Mouse (Mus musculus) stomach, embryonic 16.5 days (tissue): ENCODE data around the gene Wwp2. TPM values are rescaled to one million over a fixed set of nuclear protein-coding genes. Genes with fewer than 3 reads are reported as not detected.

Experiments used
- ATAC-seq: fragments of 200-750 bp; cut with Nextera tagmentation; 2 replicates; pipeline ENCODE4 v1.8.0; 2017; ENCODE audit warnings: moderate number of reproducible peaks, moderate TSS enrichment; ENCODE audit not compliant: insufficient read depth, low FRiP score
- H3K27ac ChIP-seq: fragments of 300-500 bp; sonication (generic); 2 replicates; pipeline ENCODE4 v1.5.1; 2014; ENCODE audit warnings: low read length
- H3K27me3 ChIP-seq: fragments of 300-500 bp; sonication (generic); 2 replicates; pipeline ENCODE4 v1.6.1; 2014; ENCODE audit warnings: low read length, control low read depth, mixed read lengths; ENCODE audit not compliant: control insufficient read depth, insufficient read depth
- H3K36me3 ChIP-seq: fragments of 300-500 bp; sonication (generic); 2 replicates; pipeline ENCODE4 v1.6.1; 2014; ENCODE audit warnings: low read length; ENCODE audit not compliant: control insufficient read depth, insufficient read depth
- H3K4me1 ChIP-seq: fragments of 300-500 bp; sonication (generic); 2 replicates; pipeline ENCODE4 v1.6.1; 2014; ENCODE audit warnings: low read length, control low read depth, mixed read lengths; ENCODE audit not compliant: control insufficient read depth, insufficient read depth
- H3K4me2 ChIP-seq: fragments of 300-500 bp; sonication (generic); 2 replicates; pipeline ENCODE4 v1.6.1; 2014; ENCODE audit warnings: low read depth, low read length, mixed read lengths
- H3K4me3 ChIP-seq: fragments of 300-500 bp; sonication (generic); replicated peaks from 2 replicates; pipeline ENCODE4 v1.5.1; 2014; ENCODE audit warnings: mild to moderate bottlenecking, low read length
- H3K9ac ChIP-seq: fragments of 300-500 bp; sonication (generic); 2 replicates; pipeline ENCODE4 v1.6.1; 2014; ENCODE audit warnings: low read length
- H3K9me3 ChIP-seq: fragments of 300-500 bp; sonication (generic); replicated peaks from 2 replicates; pipeline ENCODE4 v1.6.1; 2016; ENCODE audit warnings: low read length, control low read depth; ENCODE audit not compliant: control insufficient read depth
- WGBS: fragments of 180-500 bp; shearing (Covaris S2); extraction: QIAGEN DNeasy Blood & Tissue Kit; methylation state at CpG from one replicate; pipeline ENCODE4 v1.1.7; 2014; 5-methylcytosine and 5-hydroxymethylcytosine counted together
- polyA plus RNA-seq: library from polyadenylated mRNA; unstranded; fragments of >200 nt; fragmentation: Nextera tagmentation; extraction: Ambion mirVana; gene quantifications from 2 replicates; pipeline ENCODE4 v1.2.1, GENCODE M21; 2015

The Wwp2 gene
- polyA plus RNA-seq, 1 experiment from 2014 or later, result 36.2 TPM

DNA sequence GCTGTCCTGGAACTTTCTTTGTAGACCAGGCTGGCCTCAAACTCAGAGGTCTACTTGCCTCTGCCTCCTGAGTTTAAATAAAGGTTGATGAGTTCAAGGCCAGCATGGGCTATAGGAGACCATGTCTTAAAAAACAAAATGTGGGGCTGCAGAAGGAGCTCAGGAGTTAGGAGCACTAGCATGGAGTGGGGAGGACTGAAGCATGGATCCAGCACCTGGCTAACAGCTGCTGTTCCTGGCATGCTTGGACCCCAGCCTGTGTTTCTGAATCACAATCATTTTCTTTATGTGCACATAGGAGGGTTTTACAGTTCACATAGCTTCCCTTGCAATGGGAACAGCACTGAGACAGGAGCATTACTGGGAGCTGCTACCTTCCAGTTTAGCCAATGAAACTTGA, 11.5 kb downstream of the Wwp2 start:
- H3K4me3 ChIP-seq, result no peak overlapping the region
- peaks cover 7% of the 10 kb centered on the region; the same call in 1 of the 2 replicates for H3K4me1 ChIP-seq
- no peak for ATAC-seq
- no peak overlapping the region for H3K9ac ChIP-seq
- no peaks in the 10 kb centered on the region for H3K36me3 ChIP-seq
- no peak overlapping the region for H3K27ac ChIP-seq
- no peaks in the 10 kb centered on the region for H3K27me3 ChIP-seq
- no peaks in the 10 kb centered on the region for H3K9me3 ChIP-seq
- H3K4me2 ChIP-seq, result no peak overlapping the region

GRCm38 (mm10) chr8:107448382-107448889, 12.3 kb downstream of the Wwp2 start:
- no peaks in the 10 kb centered on the region for H3K36me3 ChIP-seq
- no peak overlapping the region for H3K9ac ChIP-seq
- peaks cover 7% of the 10 kb centered on the region; the same call in 1 of the 2 replicates for H3K4me1 ChIP-seq
- H3K4me3 ChIP-seq, result no peak overlapping the region
- no peak for ATAC-seq
- no peaks in the 10 kb centered on the region for H3K9me3 ChIP-seq
- no peak overlapping the region for H3K4me2 ChIP-seq
- H3K27ac ChIP-seq, result no peak overlapping the region
- no peaks in the 10 kb centered on the region for H3K27me3 ChIP-seq
- WGBS, result 74% methylated on average over 4 of the region's 4 CpGs

- 57% methylated on average over 8 of the region's 8 CpGs for WGBS
- H3K27me3 ChIP-seq, result no peaks in the 10 kb centered on the region
- peaks cover 7% of the 10 kb centered on the region; the same call in 1 of the 2 replicates for H3K4me1 ChIP-seq
- H3K4me3 ChIP-seq, result no peak overlapping the region
- no peaks in the 10 kb centered on the region for H3K36me3 ChIP-seq
- H3K9me3 ChIP-seq, result no peaks in the 10 kb centered on the region
- ATAC-seq, result no peak
- H3K9ac ChIP-seq, result no peak overlapping the region
- no peak overlapping the region for H3K4me2 ChIP-seq
- H3K27ac ChIP-seq, result no peak overlapping the region
These were observed 13.0 kb downstream of the Wwp2 start for GRCm38 (mm10) chr8:107449130-107449529.

DNA sequence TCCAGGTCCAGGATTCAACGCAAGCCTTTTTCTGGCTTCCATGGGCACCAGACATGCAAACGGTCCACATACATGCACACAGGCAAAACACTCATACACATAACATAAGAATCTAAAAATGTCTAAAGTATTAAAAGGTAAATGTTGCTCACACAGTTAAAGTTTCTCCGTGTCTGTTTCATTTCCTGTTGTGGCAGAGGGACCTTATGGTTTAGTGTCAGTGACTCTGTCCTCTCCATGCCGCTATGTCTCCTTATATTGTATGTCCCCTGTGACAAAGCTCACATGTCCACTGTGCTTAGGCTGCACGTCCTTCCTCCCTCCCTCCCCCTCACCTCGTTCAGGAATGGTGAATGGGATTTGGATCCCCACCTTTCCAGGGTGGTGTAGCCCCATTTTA, 13.5 kb downstream of the Wwp2 start:
- 73% methylated on average over 6 of the region's 6 CpGs for WGBS
- Histone ChIP-seq H3K4me2 (no peak overlapping the region), H3K36me3 (no peaks in the 10 kb centered on the region), H3K4me1 (peaks cover 7% of the 10 kb centered on the region; the same call in 1 of the 2 replicates), H3K27ac (no peak overlapping the region), H3K27me3 (no peaks in the 10 kb centered on the region), H3K9ac (no peak overlapping the region), H3K9me3 (no peaks in the 10 kb centered on the region), H3K4me3 (no peak overlapping the region)
- ATAC-seq, result no peak

- Histone ChIP-seq H3K27ac (no peak overlapping the region), H3K4me2 (no peak overlapping the region), H3K36me3 (no peaks in the 10 kb centered on the region), H3K27me3 (no peaks in the 10 kb centered on the region), H3K4me1 (peaks cover 7% of the 10 kb centered on the region; the same call in 1 of the 2 replicates), H3K9ac (no peak overlapping the region), H3K9me3 (no peaks in the 10 kb centered on the region), H3K4me3 (no peak overlapping the region)
- ATAC-seq, result no peak
- WGBS, result 81% methylated on average over 13 of the region's 13 CpGs
These were observed 15.4 kb downstream of the Wwp2 start for GRCm38 (mm10) chr8:107451414-107452066.

DNA sequence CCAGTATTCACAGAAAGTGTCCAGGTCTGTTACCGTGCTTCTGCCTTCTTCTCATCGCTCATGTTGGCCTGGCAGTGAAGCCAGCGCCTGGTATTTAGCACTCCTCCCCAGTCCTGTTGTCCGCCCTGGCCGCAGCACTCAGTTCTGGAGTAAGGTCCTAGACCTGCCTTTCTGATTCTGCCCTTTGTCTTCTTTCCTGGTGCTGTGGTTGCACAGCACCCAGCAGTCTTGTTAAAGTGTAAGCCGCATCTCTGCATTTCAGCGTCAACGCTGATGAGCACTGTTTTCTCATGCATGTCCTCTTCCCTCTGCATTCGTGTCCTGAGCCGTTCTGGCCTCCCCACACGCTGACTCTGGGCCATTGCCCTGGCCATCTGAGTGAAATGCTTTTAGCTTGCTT, 17.2 kb downstream of the Wwp2 start:
- 96% methylated on average over 11 of the region's 11 CpGs for WGBS
- Histone ChIP-seq H3K27me3 (no peaks in the 10 kb centered on the region), H3K36me3 (no peaks in the 10 kb centered on the region), H3K4me1 (peaks cover 4% of the 10 kb centered on the region; the same call in 1 of the 2 replicates), H3K9me3 (no peaks in the 10 kb centered on the region), H3K4me2 (no peak overlapping the region), H3K27ac (no peak overlapping the region), H3K9ac (no peak overlapping the region), H3K4me3 (no peak overlapping the region)
- no peak for ATAC-seq

- H3K36me3 ChIP-seq, result no peaks in the 10 kb centered on the region
- 15% methylated on average over 3 of the region's 3 CpGs for WGBS
- no peaks in the 10 kb centered on the region for H3K4me1 ChIP-seq
- no peaks in the 10 kb centered on the region for H3K9me3 ChIP-seq
- ATAC-seq, result no peak
- H3K4me2 ChIP-seq, result no peak overlapping the region
- H3K4me3 ChIP-seq, result no peak overlapping the region
- H3K27me3 ChIP-seq, result no peaks in the 10 kb centered on the region
- H3K27ac ChIP-seq, result no peak overlapping the region
- no peak overlapping the region for H3K9ac ChIP-seq
These were observed 19.1 kb downstream of the Wwp2 start for GRCm38 (mm10) chr8:107455268-107455667.

DNA sequence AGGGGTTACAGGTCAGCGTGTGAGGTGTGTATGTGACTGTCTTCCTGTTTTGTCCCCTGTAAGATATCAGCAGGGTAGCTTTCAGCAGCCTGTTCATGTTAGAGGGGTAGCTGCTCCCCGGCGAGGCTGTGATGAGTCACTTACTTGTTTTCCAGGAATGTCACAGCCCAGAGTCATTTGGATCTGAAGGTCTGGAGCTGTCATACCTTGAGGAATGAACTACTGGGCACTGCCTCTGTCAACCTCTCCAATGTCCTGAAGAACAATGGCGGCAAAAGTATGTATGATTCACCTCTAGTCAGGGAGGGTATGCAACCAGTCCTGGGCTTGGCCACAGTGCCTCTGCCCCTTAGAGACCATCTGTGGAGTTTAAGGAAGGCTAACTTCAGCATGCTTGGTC, 21.6 kb downstream of the Wwp2 start:
- Histone ChIP-seq H3K4me1 (no peaks in the 10 kb centered on the region), H3K27me3 (no peaks in the 10 kb centered on the region), H3K9ac (no peak overlapping the region), H3K4me2 (no peak overlapping the region), H3K4me3 (no peak overlapping the region), H3K9me3 (no peaks in the 10 kb centered on the region), H3K27ac (no peak overlapping the region), H3K36me3 (peaks cover 2% of the 10 kb centered on the region; the same call in 1 of the 2 replicates)
- 86% methylated on average over 4 of the region's 4 CpGs for WGBS
- no peak for ATAC-seq

- no peak for ATAC-seq
- WGBS, result 89% methylated on average over 6 of the region's 6 CpGs
- peaks cover 2% of the 10 kb centered on the region; the same call in 1 of the 2 replicates for H3K36me3 ChIP-seq
These were observed 22.1 kb downstream of the Wwp2 start for GRCm38 (mm10) chr8:107458281-107458680.

More at GRCm38 (mm10) chr8:107458281-107458680, 22.1 kb downstream of the Wwp2 start:
- Histone ChIP-seq H3K27ac (no peak overlapping the region), H3K9ac (no peak overlapping the region), H3K27me3 (no peaks in the 10 kb centered on the region), H3K4me1 (no peaks in the 10 kb centered on the region), H3K4me3 (no peak overlapping the region), H3K4me2 (no peak overlapping the region), H3K9me3 (no peaks in the 10 kb centered on the region)
